Mouse (Mus musculus) Patski (cell line): ENCODE measurements at regions not wholly inside any gene's neighbourhood (a gene's known extent, or its start where the extent isn't known, plus 50 kb on each side); places are given as distances from the start of the nearest gene placed in this dataset.
A peak's percentile ranks its signal among the peaks of the same experiment; 100 is the strongest.

ENCODE experiments used
- ATAC-seq: fragments of 100-300 bp; one replicate; pipeline ENCODE4 v1.8.0; 2021
- CTCF ChIA-PET: fragments of 350-600 bp; sonication (Branson Sonifier 250); formaldehyde crosslinking; loops from one replicate; lab custom pipeline; 2022; ENCODE audit warnings: inconsistent platforms; lab: Charles Lee
- POLR2A ChIA-PET: fragments of 350-600 bp; sonication (Branson Sonifier 250); formaldehyde crosslinking; loops from one replicate; lab custom pipeline; 2022; ENCODE audit warnings: antibody characterized with exemption, inconsistent platforms; lab: Charles Lee
- DNase-seq: peaks from one replicate; pipeline ENCODE4 v3.0.0-alpha.2; 2011; ENCODE audit warnings: low read depth, low spot score
- H3K27me3 ChIP-seq: fragments of 371-371 bp; one replicate; pipeline ENCODE4 v1.5.1; 2021
- CTCF ChIP-seq: fragments of 100-300 bp; IDR thresholded peaks from one replicate; pipeline ENCODE4 v1.5.1; 2021
- in situ Hi-C: fragments of 300-500 bp; cut with MboI; formaldehyde crosslinking; loops from 3 replicates; pipeline ENCODE4 v1.11.1; 2018; ENCODE audit warnings: low pct_unique_long_range_greater_than_20kb, mixed read lengths

- DNase-seq (peak; percentile 71), ATAC-seq (peak; percentile 51)
- H3K27me3 ChIP-seq = no peaks in the 10 kb centered on the region
- POLR2A ChIA-PET = interaction anchor here (0.6 to 1.8 kb wide), 6 partner anchors 854 to 873 kb away, joined by 3 to 7 read pairs (median 4); no protein-coding TSS in a partner anchor
- CTCF ChIA-PET = interaction anchor here (0.8 to 4.4 kb wide), 21 partner anchors 10 to 1330 kb away, joined by 3 to 59 read pairs (median 3); partner anchors contain the start of gene Pitx2
- peak; percentile 53 for TF ChIP-seq CTCF
- in situ Hi-C loops = loop anchor here (5.0 to 10.0 kb wide), 3 partner anchors 854 to 1077 kb away; no protein-coding TSS in a partner anchor
Observed at GRCm38 (mm10) chr3:128347782-128348574, 451.9 kb upstream of the Fam241a start.

GRCm38 (mm10) chr3:128337508-128337907 lies 441.4 kb upstream of the Fam241a start:
- no peaks in the 10 kb centered on the region for H3K27me3 ChIP-seq
- in situ Hi-C loops = loop anchor here (5.0 kb wide), 3 partner anchors 150 to 365 kb away; no protein-coding TSS in a partner anchor
- ChIA-PET POLR2A (no interaction called here), CTCF (interaction anchor here (0.6 to 5.3 kb wide), 41 partner anchors 9 to 881 kb away, joined by 3 to 39 read pairs (median 4); no protein-coding TSS in a partner anchor)
- no peak for TF ChIP-seq CTCF
- no peak for DNase-seq
- no peak for ATAC-seq

- TF ChIP-seq CTCF = peak; percentile 100
- in situ Hi-C loops = loop anchor here (5.0 kb wide), 3 partner anchors 150 to 365 kb away; no protein-coding TSS in a partner anchor
- ChIA-PET CTCF (interaction anchor here (0.6 to 5.3 kb wide), 51 partner anchors 10 to 882 kb away, joined by 3 to 39 read pairs (median 4); no protein-coding TSS in a partner anchor), POLR2A (no interaction called here)
- peaks cover under 1% of the 10 kb centered on the region for H3K27me3 ChIP-seq
- ATAC-seq (peak; percentile 95), DNase-seq (peak; percentile 75)
Observed at GRCm38 (mm10) chr3:128337031-128337430, 440.9 kb upstream of the Fam241a start.

GRCm38 (mm10) chr3:128327677-128328076 lies 431.6 kb upstream of the Fam241a start:
- ATAC-seq (no peak), DNase-seq (no peak)
- ChIA-PET CTCF (interaction anchor here (2.1 kb wide), 1 partner anchor 9 kb away, joined by 8 read pairs; no protein-coding TSS in a partner anchor), POLR2A (no interaction called here)
- in situ Hi-C loops = no loop called here
- no peak for TF ChIP-seq CTCF
- peaks cover 13% of the 10 kb centered on the region for H3K27me3 ChIP-seq

GRCm38 (mm10) chr3:128301312-128301711 lies 405.2 kb upstream of the Fam241a start:
- ChIA-PET POLR2A (interaction anchor here (0.6 kb wide), 1 partner anchor 821 kb away, joined by 3 read pairs; no protein-coding TSS in a partner anchor), CTCF (no interaction called here)
- no peak for TF ChIP-seq CTCF
- no peaks in the 10 kb centered on the region for H3K27me3 ChIP-seq
- DNase-seq = no peak
- no peak for ATAC-seq
- in situ Hi-C loops = no loop called here

- POLR2A ChIA-PET = no interaction called here
- DNase-seq (no peak), ATAC-seq (no peak)
- CTCF ChIA-PET = interaction anchor here (1.2 to 2.4 kb wide), 3 partner anchors 11 to 27 kb away, joined by 3 to 8 read pairs (median 4); no protein-coding TSS in a partner anchor
- in situ Hi-C loops = no loop called here
- H3K27me3 ChIP-seq = no peaks in the 10 kb centered on the region
- TF ChIP-seq CTCF = no peak
Observed at GRCm38 (mm10) chr3:128298110-128298509, 402.0 kb upstream of the Fam241a start.

GRCm38 (mm10) chr3:128287846-128288245 lies 391.7 kb upstream of the Fam241a start:
- DNase-seq = no peak
- no peak for TF ChIP-seq CTCF
- ChIA-PET POLR2A (interaction anchor here (0.9 kb wide), 1 partner anchor 10 kb away, joined by 3 read pairs; no protein-coding TSS in a partner anchor), CTCF (interaction anchor here (0.6 to 2.0 kb wide), 2 partner anchors 9 to 1029 kb away, joined by 3 to 8 read pairs; no protein-coding TSS in a partner anchor)
- H3K27me3 ChIP-seq = peaks cover 7% of the 10 kb centered on the region
- in situ Hi-C loops = no loop called here
- ATAC-seq = no peak

GRCm38 (mm10) chr3:128285214-128285613 lies 389.1 kb upstream of the Fam241a start:
- in situ Hi-C loops = no loop called here
- CTCF ChIA-PET = interaction anchor here (1.0 to 2.4 kb wide), 4 partner anchors 9 to 23 kb away, joined by 3 to 6 read pairs (median 3); no protein-coding TSS in a partner anchor
- ATAC-seq (no peak), DNase-seq (no peak)
- H3K27me3 ChIP-seq = peaks cover 7% of the 10 kb centered on the region
- POLR2A ChIA-PET = no interaction called here
- no peak for TF ChIP-seq CTCF

- in situ Hi-C loops = no loop called here
- DNase-seq (no peak), ATAC-seq (no peak)
- CTCF ChIA-PET = interaction anchor here (1.2 kb wide), 1 partner anchor 10 kb away, joined by 3 read pairs; no protein-coding TSS in a partner anchor
- POLR2A ChIA-PET = no interaction called here
- peaks cover 12% of the 10 kb centered on the region for H3K27me3 ChIP-seq
- no peak for TF ChIP-seq CTCF
Observed at GRCm38 (mm10) chr3:128280626-128281025, 384.5 kb upstream of the Fam241a start.

- in situ Hi-C loops = no loop called here
- no peak for ATAC-seq
- POLR2A ChIA-PET = no interaction called here
- DNase-seq = peak; percentile 43
- CTCF ChIA-PET = interaction anchor here (1.0 to 1.4 kb wide), 2 partner anchors 10 to 66 kb away, joined by 3 to 4 read pairs; no protein-coding TSS in a partner anchor
- no peaks in the 10 kb centered on the region for H3K27me3 ChIP-seq
- TF ChIP-seq CTCF = no peak
Observed at GRCm38 (mm10) chr3:128270576-128270975, 374.5 kb upstream of the Fam241a start.
